Mouse (Mus musculus) cortical plate, adult 2 months (tissue): ENCODE data around the gene Arhgap20. TPM values are rescaled to one million over a fixed set of nuclear protein-coding genes. Genes with fewer than 3 reads are reported as not detected.

Experiments used
- H3K27ac ChIP-seq: fragments of 200-500 bp; 2 replicates; pipeline ENCODE4 v1.5.1; 2012; ENCODE audit warnings: low read length, control low read depth, inconsistent platforms; ENCODE audit not compliant: insufficient read depth
- H3K4me1 ChIP-seq: fragments of 200-500 bp; 2 replicates; pipeline ENCODE4 v1.6.1; 2011; ENCODE audit warnings: low read length; ENCODE audit not compliant: control insufficient read depth, insufficient read depth
- H3K4me3 ChIP-seq: fragments of 200-500 bp; 2 replicates; pipeline ENCODE4 v1.5.1; 2011; ENCODE audit warnings: mild to moderate bottlenecking, low read length, control low read depth; ENCODE audit not compliant: insufficient read depth
- CTCF ChIP-seq: fragments of 200-500 bp; IDR thresholded peaks from 2 replicates; pipeline ENCODE4 v1.5.1; 2011; ENCODE audit warnings: mild to moderate bottlenecking, control low read depth, low read length; ENCODE audit not compliant: insufficient read depth; ENCODE audit errors: extremely low read depth
- POLR2A ChIP-seq: fragments of 200-500 bp; IDR thresholded peaks from 2 replicates; pipeline ENCODE4 v1.6.1; 2011; ENCODE audit warnings: mild to moderate bottlenecking, low read length, control low read depth; ENCODE audit not compliant: insufficient read depth; ENCODE audit errors: extremely low read depth
- polyA plus RNA-seq: library from polyadenylated mRNA; depleted of rRNA; stranded (reverse); fragments of >200 nt; gene quantifications from 2 replicates; pipeline ENCODE4 v1.2.3, GENCODE M21; 2012; rRNA removed

Arhgap20 gene
- polyA plus RNA-seq, result 23.3 and 24.8 TPM in 2 replicates

- TF ChIP-seq CTCF (no peak), POLR2A (peak; percentile 64; the same call in 1 of the 2 replicates)
- H3K27ac ChIP-seq, result peak within 1 kb of the TSS; percentile 93
Observed at GRCm38 (mm10) chr9:51764921-51765416, at the start of gene Arhgap20. Gene Arhgap20 (plus strand): TSS chr9:51765337.

GRCm38 (mm10) chr9:51718793-51719192 lies 46.3 kb upstream of the Arhgap20 start:
- Histone ChIP-seq H3K27ac (no peak overlapping the region), H3K4me3 (no peak overlapping the region), H3K4me1 (peaks cover 5% of the 10 kb centered on the region)
- TF ChIP-seq CTCF, result no peak
- TF ChIP-seq POLR2A, result no peak

More at GRCm38 (mm10) chr9:51764921-51765416, at the start of gene Arhgap20:
- Histone ChIP-seq H3K4me3 (peak within 1 kb of the TSS; percentile 77), H3K4me1 (peaks cover 2% of the 10 kb centered on the region; the same call in 1 of the 2 replicates)

- TF ChIP-seq POLR2A (no peak), CTCF (no peak)
- no peaks in the 10 kb centered on the region for H3K4me1 ChIP-seq
- no peak overlapping the region for H3K4me3 ChIP-seq
- H3K27ac ChIP-seq, result no peak overlapping the region
Observed at GRCm38 (mm10) chr9:51727960-51728359, 37.2 kb upstream of the Arhgap20 start.

GRCm38 (mm10) chr9:51735180-51736034 lies 29.7 kb upstream of the Arhgap20 start:
- TF ChIP-seq CTCF (no peak), POLR2A (no peak)
- no peaks in the 10 kb centered on the region for H3K4me1 ChIP-seq
- H3K27ac ChIP-seq, result no peak overlapping the region
- no peak overlapping the region for H3K4me3 ChIP-seq

- Histone ChIP-seq H3K27ac (no peak overlapping the region), H3K4me1 (no peaks in the 10 kb centered on the region), H3K4me3 (no peak overlapping the region)
- TF ChIP-seq POLR2A (no peak), CTCF (no peak)
Observed at GRCm38 (mm10) chr9:51736750-51737368, 28.3 kb upstream of the Arhgap20 start.

GRCm38 (mm10) chr9:51738349-51738748 lies 26.8 kb upstream of the Arhgap20 start:
- Histone ChIP-seq H3K27ac (no peak overlapping the region), H3K4me3 (no peak overlapping the region), H3K4me1 (no peaks in the 10 kb centered on the region)
- TF ChIP-seq POLR2A (no peak), CTCF (no peak)

- Histone ChIP-seq H3K4me1 (no peaks in the 10 kb centered on the region), H3K27ac (no peak overlapping the region), H3K4me3 (no peak overlapping the region)
- TF ChIP-seq CTCF, result no peak
Observed at GRCm38 (mm10) chr9:51739826-51740225, 25.3 kb upstream of the Arhgap20 start.

- no peak for TF ChIP-seq POLR2A
- no peak for TF ChIP-seq CTCF
- no peak overlapping the region for H3K4me3 ChIP-seq
- H3K4me1 ChIP-seq, result no peaks in the 10 kb centered on the region
- H3K27ac ChIP-seq, result no peak overlapping the region
Observed at GRCm38 (mm10) chr9:51750144-51750543, 15.0 kb upstream of the Arhgap20 start.

GRCm38 (mm10) chr9:51761003-51761402 lies 4.1 kb upstream of the Arhgap20 start:
- H3K4me3 ChIP-seq, result no peak overlapping the region
- H3K4me1 ChIP-seq, result no peaks in the 10 kb centered on the region; the same call in 1 of the 2 replicates
- TF ChIP-seq CTCF, result no peak
- no peak for TF ChIP-seq POLR2A
- no peak overlapping the region for H3K27ac ChIP-seq
